In the genomic region with DNA sequence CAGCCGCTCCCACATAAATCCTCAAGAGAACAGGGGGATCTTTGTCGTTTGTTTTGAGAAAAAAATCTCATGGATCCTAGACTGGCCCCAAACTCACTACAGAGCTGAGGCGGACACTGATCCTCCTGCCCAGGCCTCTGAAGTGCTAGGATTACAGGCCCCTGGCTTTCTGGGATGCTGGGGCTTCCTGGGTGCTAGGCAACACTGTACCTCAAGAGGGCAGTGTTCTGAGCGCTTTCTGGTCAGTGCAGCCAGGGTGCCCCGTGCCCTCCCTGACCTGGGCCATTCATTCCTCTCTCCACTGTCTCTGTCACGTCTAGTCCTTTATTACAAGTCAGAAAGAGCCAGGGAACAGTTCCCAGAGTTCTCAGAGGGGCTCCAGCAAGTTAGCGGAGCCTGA, we compare ENCODE assay signal across 9 mouse cellular contexts. TPM values are rescaled to one million over a fixed set of nuclear protein-coding genes. Genes with fewer than 3 reads are reported as not detected.
DNase-seq lines count a peak whose midpoint lies in the region; ATAC-seq lines count a peak whose summit lies in the region.
"Had no signal": no experiment of that assay in that cellular context is flagged by ENCODE, and none has a peak within 500 bp of the region (broad histone marks: within the 10 kb centered on the region; RNA-seq: fewer than 3 reads in every experiment).

No protein-coding gene starts in this region.

- 23% methylated on average over 7 of the region's 7 CpGs for WGBS in intestine, embryonic 14.5 days

- no peak overlapping the region for H3K4me2 ChIP-seq in intestine, embryonic 14.5 days (ENCODE audit: low read length)

- intact Hi-C loops in heart, postnatal 25 days (cut with DNase I): loop anchor here (1.0 to 5.0 kb wide), 2 partner anchors 63 to 165 kb away; no protein-coding TSS in a partner anchor

- DNase-seq in heart, adult 11 months: peak; percentile 93
- DNase-seq in heart, postnatal 25 days (ENCODE audit: low spot score): no peak
- DNase-seq in B cell, adult 2 months: peak; percentile 55 to 57
- peak; percentile 48 for DNase-seq in cerebellum, adult 9-11 months
- peak; percentile 76 for DNase-seq in intestine, embryonic 14.5 days (ENCODE audit: low spot score)
- DNase-seq in lung, postnatal 4 days: peak; percentile 37 to 61
- peak; percentile 47 for DNase-seq in thymus, postnatal 25 days
- DNase-seq in frontal cortex, postnatal 14 days (ENCODE audit: low spot score in 2 of 2): no peak

- no peak overlapping the region for H3K4me3 ChIP-seq in intestine, embryonic 14.5 days (ENCODE audit: low read depth, low read length)
- H3K4me3 ChIP-seq: myocyte had no signal

- H3K36me3 ChIP-seq in intestine, embryonic 14.5 days (ENCODE audit: control insufficient read depth, insufficient read depth, low read length): peaks cover 22% of the 10 kb centered on the region

- no peaks in the 10 kb centered on the region for H3K27me3 ChIP-seq in intestine, embryonic 14.5 days (replicated peaks; ENCODE audit: control insufficient read depth, insufficient read depth, low read length)

- H3K27ac ChIP-seq in intestine, embryonic 14.5 days (ENCODE audit: low read depth): no peak overlapping the region

- ATAC-seq in intestine, embryonic 14.5 days (replicated peaks; ENCODE audit: low FRiP score, low TSS enrichment, low read depth): no peak; the same call in 1 of the 2 replicates

- no peak overlapping the region for H3K9ac ChIP-seq in intestine, embryonic 14.5 days (ENCODE audit: low read length)

- H3K9me3 ChIP-seq in intestine, embryonic 14.5 days (ENCODE audit: control insufficient read depth, low read length): no peaks in the 10 kb centered on the region

- no peaks in the 10 kb centered on the region for H3K4me1 ChIP-seq in intestine, embryonic 14.5 days (replicated peaks; ENCODE audit: control insufficient read depth, insufficient read depth, low read length)

RNA-seq across cellular contexts. Expression of a gene that starts 9.6 kb away (rescaled TPM):
- total RNA-seq in heart, postnatal 25 days (2021): 1 to 10 TPM; 4.0 to 4.3 TPM
- 5.2 and 5.8 TPM in 2 replicates for polyA plus RNA-seq in intestine, embryonic 14.5 days (2014; fragmentation: Nextera tagmentation; extraction: Ambion mirVana)

RNA-seq across cellular contexts. Expression of a gene that starts 25.9 kb away (rescaled TPM):
- total RNA-seq in heart, postnatal 25 days (2021): 10 to 100 TPM; 82.3 to 89.7 TPM
- polyA plus RNA-seq in intestine, embryonic 14.5 days (2014; fragmentation: Nextera tagmentation; extraction: Ambion mirVana): 22.2 and 22.9 TPM in 2 replicates

Comparison
In these comparisons a context has a peak if more than half of its experiments do, and no peak if none do; other contexts are left out.
1. DNase-seq: peak in heart, adult 11 months (single experiment), B cell, adult 2 months (2 of 2), cerebellum, adult 9-11 months (single experiment), intestine, embryonic 14.5 days (single experiment), lung, postnatal 4 days (2 of 2) and thymus, postnatal 25 days (single experiment); none in heart, postnatal 25 days (single experiment) and frontal cortex, postnatal 14 days (0 of 2).